Mouse (Mus musculus) gastrocnemius, postnatal 25 days (tissue): Measurements from ENCODE around the gene Fscb. TPM values are rescaled to one million over a fixed set of nuclear protein-coding genes. Genes with fewer than 3 reads are reported as not detected.

Experiments
- DNase-seq: peaks from one replicate; pipeline ENCODE4 v3.0.0; 2022
- long read RNA-seq, 2 experiments: library from polyadenylated mRNA; stranded (forward); transcript quantifications; one replicate each; pipeline ENCODE4 v2.0.0; 2021
- total RNA-seq, 2 experiments: library from RNA; stranded (reverse); gene quantifications; 1 replicate in 1 of 2; 2 replicates in 1 of 2; pipeline ENCODE4 v1.2.3; 2021

The Fscb gene
- total RNA-seq: not detected
- long read RNA-seq, experiment 1: 0 reads
- long read RNA-seq, experiment 2: 0 reads

- no peak for DNase-seq
Observed at GRCm38 (mm10) chr12:64474590-64474989, at the start of gene Fscb. TSS of gene Fscb (minus strand) at chr12:64474690.

GRCm38 (mm10) chr12:64516775-64517174 lies 42.3 kb upstream of the Fscb start:
- DNase-seq: no peak

- no peak for DNase-seq
Observed at GRCm38 (mm10) chr12:64513439-64513838, 38.9 kb upstream of the Fscb start.

GRCm38 (mm10) chr12:64497706-64498105 lies 23.2 kb upstream of the Fscb start:
- no peak for DNase-seq

GRCm38 (mm10) chr12:64473615-64474014 lies 875 bp downstream of the Fscb start:
- no peak for DNase-seq

- no peak for DNase-seq
Observed at GRCm38 (mm10) chr12:64473136-64473535, 1.4 kb downstream of the Fscb start.

GRCm38 (mm10) chr12:64455228-64455627 lies 19.3 kb downstream of the Fscb start:
- DNase-seq: no peak

- no peak for DNase-seq
Observed at GRCm38 (mm10) chr12:64449911-64450310, 24.6 kb downstream of the Fscb start.

- DNase-seq: no peak
Observed at GRCm38 (mm10) chr12:64436675-64437074, 37.8 kb downstream of the Fscb start.
